In genomic region chr5:124315941-124316340, GRCm38 (mm10) we compare ENCODE assay signal across 26 mouse cellular contexts. TPM values are rescaled to one million over a fixed set of nuclear protein-coding genes. Genes with fewer than 3 reads are reported as not detected.
DNase-seq lines count a peak whose midpoint lies in the region.
"Had no signal": no experiment of that assay in that cellular context is flagged by ENCODE, and none has a peak within 500 bp of the region (broad histone marks: within the 10 kb centered on the region; RNA-seq: fewer than 3 reads in every experiment).

No protein-coding gene starts in this region.

- peak; percentile 52 for DNase-seq in left cerebral cortex, postnatal 4 days
- no peak for DNase-seq in left cerebral cortex, adult 18-20 months (ENCODE audit: low spot score in 2 of 2)
- DNase-seq in cerebellum, adult 11-12 months: peak; percentile 90
- DNase-seq in cerebellum, adult 9-11 months: peak; percentile 90
- DNase-seq in gastrocnemius, postnatal 25 days: no peak
- DNase-seq in urinary bladder, postnatal 4 days (ENCODE audit: low spot score in 2 of 2): no peak
- no peak for DNase-seq in hindbrain, embryonic 10.5 days (ENCODE audit: low spot score)
- DNase-seq: adrenal gland, postnatal 10 days; gastrocnemius, postnatal 10 days; heart, postnatal 36 days; kidney, adult 11 months; kidney, postnatal 36 days; liver, postnatal 0 days; lung, postnatal 4 days; right cerebral cortex, postnatal 14 days; thymus, adult 18-20 months; thymus, postnatal 25 days had no signal

- 92% methylated on average over 11 of the region's 11 CpGs for WGBS in hindbrain, embryonic 10.5 days

- intact Hi-C loops in left cerebral cortex, postnatal 4 days (cut with DNase I): no loop called here

- no peaks in the 10 kb centered on the region for H3K27me3 ChIP-seq in hindbrain, embryonic 10.5 days (ENCODE audit: insufficient read depth, poor library complexity, severe bottlenecking)
- H3K27me3 ChIP-seq: forebrain, embryonic 13.5 days; heart, embryonic 15.5 days; liver, embryonic 12.5 days; megakaryocyte, embryonic 14.5 days; midbrain, embryonic 12.5 days; Patski had no signal

- no peak overlapping the region for H3K4me3 ChIP-seq in hindbrain, embryonic 10.5 days
- H3K4me3 ChIP-seq: forebrain, embryonic 13.5 days; heart, embryonic 10.5 days; heart, embryonic 15.5 days; layer of hippocampus, adult 2 months; liver, embryonic 12.5 days; megakaryocyte, embryonic 14.5 days; midbrain, embryonic 12.5 days had no signal

- peaks cover 10% of the 10 kb centered on the region for H3K9me3 ChIP-seq in hindbrain, embryonic 10.5 days
- H3K9me3 ChIP-seq: heart, embryonic 15.5 days had no signal

- peaks cover 99% of the 10 kb centered on the region for H3K36me3 ChIP-seq in hindbrain, embryonic 10.5 days

- no peaks in the 10 kb centered on the region for H3K4me1 ChIP-seq in hindbrain, embryonic 10.5 days (replicated peaks)
- H3K4me1 ChIP-seq: forebrain, embryonic 13.5 days; heart, embryonic 10.5 days; heart, embryonic 15.5 days; midbrain, embryonic 12.5 days had no signal

- H3K27ac ChIP-seq in hindbrain, embryonic 10.5 days: no peak overlapping the region
- H3K27ac ChIP-seq: forebrain, embryonic 13.5 days; heart, embryonic 10.5 days; heart, embryonic 15.5 days; hindbrain, embryonic 14.5 days; layer of hippocampus, adult 2 months; liver, embryonic 12.5 days; midbrain, embryonic 12.5 days had no signal

RNA-seq across cellular contexts. Expression of gene Mphosph9, which starts 11.8 kb away (rescaled TPM):
- total RNA-seq in left cerebral cortex, postnatal 4 days (2021): 10 to 100 TPM; 17.9 to 26.7 TPM
- total RNA-seq in left cerebral cortex, adult 18-20 months (2021): 10 to 100 TPM; 13.8 to 22.5 TPM
- 1 to 10 TPM; 2.5 to 2.8 TPM for total RNA-seq in gastrocnemius, postnatal 25 days (2021)
- polyA plus RNA-seq in hindbrain, embryonic 10.5 days (2016; fragmentation: Nextera tagmentation; extraction: Ambion mirVana): 17.3 and 19.3 TPM in 2 replicates

RNA-seq across cellular contexts. Expression of gene 2810006K23Rik, which starts 11.9 kb away (rescaled TPM):
- total RNA-seq in left cerebral cortex, postnatal 4 days (2021): 10 to 100 TPM in 1 of 2 experiments, 1 to 10 TPM in 1; 8.6 to 11.1 TPM
- total RNA-seq in left cerebral cortex, adult 18-20 months (2021): 10 to 100 TPM; 14.0 TPM
- total RNA-seq in gastrocnemius, postnatal 25 days (2021): 1 to 10 TPM; 5.2 to 7.4 TPM
- polyA plus RNA-seq in hindbrain, embryonic 10.5 days (2016; fragmentation: Nextera tagmentation; extraction: Ambion mirVana): 26.9 and 27.7 TPM in 2 replicates

RNA-seq across cellular contexts. Expression of gene Cdk2ap1, which starts 46.9 kb away (rescaled TPM):
- total RNA-seq in left cerebral cortex, postnatal 4 days (2021): 100 to 1,000 TPM; 112 to 119 TPM
- total RNA-seq in left cerebral cortex, adult 18-20 months (2021): 100 to 1,000 TPM; 162 to 168 TPM
- 100 to 1,000 TPM; 113 to 116 TPM for total RNA-seq in gastrocnemius, postnatal 25 days (2021)
- 71.2 and 95.2 TPM in 2 replicates for polyA plus RNA-seq in hindbrain, embryonic 10.5 days (2016; fragmentation: Nextera tagmentation; extraction: Ambion mirVana)

Comparison
In these comparisons a context has a peak if more than half of its experiments do, and no peak if none do; other contexts are left out.
1. DNase-seq: peak in left cerebral cortex, postnatal 4 days (single experiment), cerebellum, adult 11-12 months (single experiment) and cerebellum, adult 9-11 months (single experiment); none in left cerebral cortex, adult 18-20 months (0 of 2), gastrocnemius, postnatal 25 days (single experiment), urinary bladder, postnatal 4 days (0 of 2) and hindbrain, embryonic 10.5 days (single experiment).